ENCODE assay signal across 8 mouse cellular contexts in the genomic region with DNA sequence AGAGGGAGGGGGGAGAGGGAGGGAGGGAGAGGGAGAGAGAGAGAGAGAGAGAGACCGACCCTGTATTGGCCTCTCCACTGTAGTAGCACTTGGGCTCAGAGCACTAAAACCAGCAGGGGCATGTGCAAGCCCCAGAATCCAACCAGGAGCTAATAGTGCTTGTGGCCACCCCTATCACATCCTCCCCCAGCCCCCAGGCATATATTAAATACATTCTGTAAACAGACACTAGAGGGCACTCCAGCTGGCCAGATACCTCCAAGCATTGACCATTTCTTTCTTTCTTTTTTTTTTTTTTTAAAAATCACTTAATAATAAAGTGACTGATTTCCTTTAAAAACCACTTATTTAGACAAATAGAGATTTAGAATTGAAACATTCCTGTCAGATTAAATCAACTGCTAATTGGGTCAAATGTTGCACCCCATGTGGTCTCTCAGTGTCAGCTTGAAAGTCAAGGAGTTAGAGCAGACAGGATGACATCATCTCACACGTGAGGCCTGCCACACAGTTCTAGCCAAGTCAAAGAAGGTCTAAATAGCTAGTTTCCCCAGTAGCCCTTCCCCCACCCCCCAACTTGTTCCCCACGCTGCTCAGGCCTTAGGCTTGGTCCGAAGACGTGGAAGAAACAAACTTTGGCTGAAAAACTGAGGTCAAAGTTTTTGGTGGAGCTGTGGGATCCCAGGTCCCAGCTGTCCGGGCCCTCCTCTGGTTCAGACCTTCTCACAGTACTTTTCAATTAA.
A peak's percentile ranks its signal among the peaks of the same experiment; 100 is the strongest.
DNase-seq lines count a peak whose midpoint lies in the region; ATAC-seq and TF ChIP-seq lines count a peak whose summit lies in the region.

No protein-coding gene starts in this region.

- H3K36me3 ChIP-seq in lung, embryonic 14.5 days (ENCODE audit: insufficient read depth) = no peaks in the 10 kb centered on the region
- H3K36me3 ChIP-seq in intestine, postnatal 0 days (ENCODE audit: control insufficient read depth, insufficient read depth) = no peaks in the 10 kb centered on the region

- peak; percentile 67 for TF ChIP-seq CTCF in lung, embryonic 14.5 days (IDR thresholded peaks at IDR 0.05; ENCODE audit: low read depth)
- TF ChIP-seq CTCF in intestine, postnatal 0 days (IDR thresholded peaks at IDR 0.05; ENCODE audit: low read depth) = peak; percentile 70

- peak; percentile 89 for DNase-seq in lung, embryonic 14.5 days
- DNase-seq in lung, postnatal 25 days (ENCODE audit: low spot score) = no peak
- peak; percentile 43 for DNase-seq in c-Kit-positive CD71-negative TER-119-negative erythroid progenitor cells, embryonic 14.5 days (ENCODE audit: low read depth)
- DNase-seq in lung, postnatal 10 days = peak; percentile 83
- DNase-seq in c-Kit-positive CD71-positive TER-119-positive erythroid progenitor cells, embryonic 14.5 days (ENCODE audit: low spot score) = no peak
- no peak for DNase-seq in right cerebral cortex, postnatal 36 days (ENCODE audit: low spot score in 2 of 2)
- no peak for DNase-seq in ovary, postnatal 36 days (ENCODE audit: low spot score)

- H3K4me2 ChIP-seq in lung, embryonic 14.5 days = peak overlapping the region; percentile 23
- H3K4me2 ChIP-seq in intestine, postnatal 0 days (replicated peaks; ENCODE audit: low read depth) = no peak overlapping the region

- peak overlapping the region; percentile 89 for H3K27ac ChIP-seq in lung, embryonic 14.5 days (ENCODE audit: low read depth)
- H3K27ac ChIP-seq in intestine, postnatal 0 days (ENCODE audit: low read depth, low read length) = no peak overlapping the region

- no peak overlapping the region for H3K9ac ChIP-seq in lung, embryonic 14.5 days
- no peak overlapping the region for H3K9ac ChIP-seq in intestine, postnatal 0 days (ENCODE audit: low read depth, low read length)

- ATAC-seq in lung, embryonic 14.5 days (ENCODE audit: insufficient read depth) = peak; percentile 78
- ATAC-seq in intestine, postnatal 0 days = no peak

- WGBS in lung, embryonic 14.5 days = 16% methylated on average over 6 of the region's 6 CpGs
- WGBS in intestine, postnatal 0 days = 52% methylated on average over 6 of the region's 6 CpGs

- H3K27me3 ChIP-seq in lung, embryonic 14.5 days (ENCODE audit: insufficient read depth, low read length) = no peaks in the 10 kb centered on the region
- no peaks in the 10 kb centered on the region for H3K27me3 ChIP-seq in intestine, postnatal 0 days (replicated peaks; ENCODE audit: control insufficient read depth, insufficient read depth, low read length)

- H3K9me3 ChIP-seq in lung, embryonic 14.5 days (ENCODE audit: low read depth, low read length) = no peaks in the 10 kb centered on the region
- H3K9me3 ChIP-seq in intestine, postnatal 0 days (ENCODE audit: control insufficient read depth) = no peaks in the 10 kb centered on the region

- no peak overlapping the region for H3K4me3 ChIP-seq in lung, embryonic 14.5 days (ENCODE audit: low read depth, low read length)
- no peak overlapping the region for H3K4me3 ChIP-seq in intestine, postnatal 0 days (ENCODE audit: low read depth, low read length)

- peaks cover 46% of the 10 kb centered on the region for H3K4me1 ChIP-seq in lung, embryonic 14.5 days (ENCODE audit: insufficient read depth)
- H3K4me1 ChIP-seq in intestine, postnatal 0 days (replicated peaks; ENCODE audit: control insufficient read depth, insufficient read depth, low read length) = no peaks in the 10 kb centered on the region

Comparison
In these comparisons a context has a peak if more than half of its experiments do, and no peak if none do; other contexts are left out.
1. DNase-seq: peak in lung, embryonic 14.5 days (single experiment), c-Kit-positive CD71-negative TER-119-negative erythroid progenitor cells, embryonic 14.5 days (single experiment) and lung, postnatal 10 days (single experiment); none in lung, postnatal 25 days (single experiment), c-Kit-positive CD71-positive TER-119-positive erythroid progenitor cells, embryonic 14.5 days (single experiment), right cerebral cortex, postnatal 36 days (0 of 2) and ovary, postnatal 36 days (single experiment).